Mouse (Mus musculus): ENCODE results near the gene Gtpbp2. TPM values are rescaled to one million over a fixed set of nuclear protein-coding genes. Genes with fewer than 3 reads are reported as not detected.

Gene Gtpbp2
- total RNA-seq (2021): 100 to 1,000 TPM in 1 of 2 experiments, 10 to 100 TPM in 1; 89.4 to 135 TPM

GRCm38 (mm10) chr17:46160686-46161085 lies at the start of gene Gtpbp2:
TSS of gene Gtpbp2 (plus strand) at chr17:46161032.
- intact Hi-C loops (cut with DNase I): loop anchor here (10.0 kb wide), 1 partner anchor 426 kb away; the partner anchor contains the start of gene 1600014C23Rik
- DNase-seq (ENCODE audit: low spot score in 2 of 2): peak; percentile 93 to 94

DNA sequence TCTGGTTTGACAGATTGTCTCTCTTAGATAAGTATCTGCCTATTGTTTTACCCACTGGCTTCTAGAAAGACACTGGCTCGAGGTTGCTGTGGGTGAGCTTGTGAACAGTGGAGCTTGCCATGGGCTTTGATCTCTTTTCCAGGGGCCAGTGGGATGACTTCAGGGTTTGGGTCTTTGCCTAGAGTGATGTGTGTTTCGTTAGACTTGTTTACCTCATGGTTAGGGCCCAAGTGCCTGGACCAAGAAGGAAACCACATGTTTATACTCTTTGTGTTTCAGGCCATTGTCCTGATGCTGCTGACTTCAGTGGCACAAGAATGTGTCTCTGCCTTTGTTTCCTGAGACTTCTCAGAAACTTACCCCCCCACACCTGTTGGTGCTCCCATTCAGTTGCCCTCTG lies 45.3 kb upstream of the Gtpbp2 start:
- intact Hi-C loops (cut with DNase I): no loop called here
- no peak for DNase-seq (ENCODE audit: low spot score in 2 of 2)

- DNase-seq (ENCODE audit: low spot score in 2 of 2): no peak
- intact Hi-C loops (cut with DNase I): no loop called here
These were observed 44.7 kb upstream of the Gtpbp2 start for GRCm38 (mm10) chr17:46116138-46116537.

DNA sequence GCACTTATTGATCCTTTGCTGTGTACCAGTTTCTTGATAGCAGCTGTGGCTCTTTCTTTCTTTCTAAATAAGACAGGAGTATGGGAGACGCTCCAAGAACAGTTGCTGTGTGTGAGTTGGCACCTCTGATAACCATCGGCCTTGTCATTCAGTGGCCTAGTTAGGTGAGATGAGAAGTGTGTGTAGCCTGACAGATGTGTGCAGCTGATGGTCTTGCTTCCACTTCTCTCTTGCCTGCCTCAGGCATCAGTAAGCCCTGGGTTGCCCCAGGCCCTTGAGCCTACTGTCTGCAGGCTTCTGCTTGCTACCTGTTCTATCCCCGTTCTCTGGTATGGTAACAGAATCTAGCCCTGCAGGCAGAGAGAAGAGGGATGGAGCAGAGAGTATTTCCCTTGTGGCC lies 44.0 kb upstream of the Gtpbp2 start:
- DNase-seq (ENCODE audit: low spot score in 2 of 2): no peak
- intact Hi-C loops (cut with DNase I): no loop called here

DNA sequence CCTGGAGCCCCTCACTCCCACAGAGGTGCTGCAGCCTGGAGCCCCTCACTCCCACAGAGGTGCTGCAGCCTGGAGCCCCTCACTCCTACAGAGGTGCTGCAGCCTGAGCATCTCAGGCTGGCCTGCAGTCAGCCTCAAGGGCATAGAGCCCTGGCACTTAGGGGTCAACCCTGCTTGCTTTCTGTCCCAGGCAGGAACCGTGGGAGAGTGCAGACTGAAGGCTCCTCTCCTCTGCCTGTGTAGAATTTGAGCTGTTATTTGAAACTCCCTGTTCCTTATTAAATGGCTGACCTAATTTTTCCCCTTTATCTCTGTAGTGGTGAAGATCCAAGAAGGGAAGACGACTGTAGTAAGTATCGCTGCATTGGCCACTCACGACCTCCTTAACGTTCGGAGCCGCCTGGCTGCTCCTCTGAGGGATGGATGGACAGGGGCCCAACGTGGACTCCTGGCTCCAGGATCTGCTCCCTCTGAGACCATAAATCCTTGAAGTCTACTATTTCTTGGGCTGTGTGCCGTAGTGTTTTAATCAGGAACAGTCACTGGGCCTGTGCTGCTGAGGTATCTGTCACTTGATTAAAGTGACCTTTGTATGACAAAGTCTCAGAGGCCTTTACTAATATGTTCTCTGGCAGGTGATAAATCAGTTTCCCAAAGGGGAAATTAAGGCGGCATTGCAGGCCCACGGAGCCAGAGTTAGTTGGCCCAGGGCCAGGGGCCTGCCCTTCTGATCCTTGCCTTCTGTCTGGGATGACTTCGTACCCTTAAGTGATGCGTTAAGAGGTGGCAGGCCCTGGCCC lies 43.0 kb upstream of the Gtpbp2 start:
- intact Hi-C loops (cut with DNase I): no loop called here
- DNase-seq (ENCODE audit: low spot score in 2 of 2): no peak

DNA sequence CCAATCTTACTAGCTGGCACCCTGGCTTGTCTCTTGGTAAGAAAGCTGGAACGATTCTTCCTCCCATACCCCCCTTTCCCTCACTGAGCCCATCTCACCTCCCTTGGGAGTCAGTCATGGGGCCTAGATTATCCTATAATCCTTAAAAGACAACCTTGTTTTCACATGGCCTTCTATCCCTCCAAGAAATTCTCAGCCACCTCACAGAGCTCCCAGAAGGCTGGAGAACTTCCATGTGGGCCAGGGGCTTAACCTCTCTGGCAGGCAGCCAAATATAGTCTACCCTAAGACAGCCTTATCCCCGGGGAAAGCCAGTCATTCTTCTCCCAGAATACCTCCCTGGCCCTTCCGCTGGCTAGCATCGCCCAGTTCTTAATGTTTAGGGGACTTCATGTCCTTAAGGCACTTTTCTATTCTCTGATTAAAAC lies 42.4 kb upstream of the Gtpbp2 start:
- intact Hi-C loops (cut with DNase I): no loop called here
- no peak for DNase-seq (ENCODE audit: low spot score in 2 of 2)

- peak; percentile 43 to 64 for DNase-seq (ENCODE audit: low spot score in 2 of 2)
- intact Hi-C loops (cut with DNase I): no loop called here
These were observed 41.2 kb upstream of the Gtpbp2 start for GRCm38 (mm10) chr17:46119641-46120040.

GRCm38 (mm10) chr17:46122791-46123190 lies 38.0 kb upstream of the Gtpbp2 start:
- DNase-seq (ENCODE audit: low spot score in 2 of 2): no peak
- intact Hi-C loops (cut with DNase I): no loop called here

GRCm38 (mm10) chr17:46123285-46123684 lies 37.5 kb upstream of the Gtpbp2 start:
- DNase-seq (ENCODE audit: low spot score in 2 of 2): no peak
- intact Hi-C loops (cut with DNase I): no loop called here

DNA sequence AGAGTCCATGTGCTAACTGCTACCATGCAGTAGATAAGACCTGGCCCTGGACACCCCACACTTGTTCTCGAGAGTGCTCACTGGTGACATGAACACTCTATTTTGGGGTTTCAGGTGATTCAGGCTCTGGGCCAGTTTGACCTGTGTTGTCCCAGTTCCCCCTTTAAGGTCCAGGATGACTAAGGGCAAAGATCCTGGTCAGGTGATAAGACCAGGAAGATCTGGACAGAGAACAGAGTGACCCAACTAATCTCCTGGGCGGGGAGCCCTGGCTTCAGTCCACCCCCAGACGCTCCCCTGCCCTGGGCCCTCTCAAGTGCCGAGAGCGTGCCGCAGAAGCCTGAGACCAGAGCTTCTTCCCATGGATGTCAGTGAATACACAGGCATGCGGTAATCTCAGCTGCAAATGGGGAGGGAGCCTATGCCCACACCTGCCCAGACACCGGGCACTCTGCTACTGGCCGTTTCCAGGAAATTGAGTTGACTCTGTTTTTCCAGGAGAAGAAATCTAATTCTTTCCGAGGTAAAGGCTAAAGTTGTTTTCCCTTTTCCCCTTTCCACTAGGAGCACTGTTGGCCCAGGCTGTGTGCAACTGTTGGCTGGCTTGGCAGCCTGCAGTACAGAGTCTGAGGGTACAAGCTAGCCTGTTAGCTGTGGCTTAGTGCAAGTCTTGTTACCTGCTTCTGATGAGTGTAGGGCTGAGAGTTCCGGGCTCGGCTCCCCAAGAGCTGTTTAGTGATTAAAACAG lies 36.7 kb upstream of the Gtpbp2 start:
- intact Hi-C loops (cut with DNase I): no loop called here
- no peak for DNase-seq (ENCODE audit: low spot score in 2 of 2)

DNA sequence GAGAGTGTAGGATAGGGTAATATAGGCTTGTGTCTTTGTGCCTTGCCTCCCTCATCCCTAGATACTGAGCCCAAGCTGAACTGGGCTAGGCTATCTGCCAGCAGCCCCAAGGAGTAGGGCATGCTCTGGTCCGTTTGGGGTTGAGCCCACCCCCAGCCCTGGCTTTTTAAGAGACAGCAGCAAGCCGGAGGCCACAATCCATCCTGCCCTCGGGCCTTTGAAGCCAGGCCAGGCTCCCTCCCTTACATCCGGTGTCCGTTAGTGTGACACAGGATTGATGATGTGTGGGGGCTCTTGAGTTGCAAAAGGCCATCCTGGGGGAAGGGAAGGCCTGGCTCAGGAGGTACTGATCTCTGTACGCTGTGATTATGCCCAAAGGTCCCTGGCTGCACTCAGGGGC lies 34.2 kb upstream of the Gtpbp2 start:
- no peak for DNase-seq (ENCODE audit: low spot score in 2 of 2)
- intact Hi-C loops (cut with DNase I): no loop called here

DNA sequence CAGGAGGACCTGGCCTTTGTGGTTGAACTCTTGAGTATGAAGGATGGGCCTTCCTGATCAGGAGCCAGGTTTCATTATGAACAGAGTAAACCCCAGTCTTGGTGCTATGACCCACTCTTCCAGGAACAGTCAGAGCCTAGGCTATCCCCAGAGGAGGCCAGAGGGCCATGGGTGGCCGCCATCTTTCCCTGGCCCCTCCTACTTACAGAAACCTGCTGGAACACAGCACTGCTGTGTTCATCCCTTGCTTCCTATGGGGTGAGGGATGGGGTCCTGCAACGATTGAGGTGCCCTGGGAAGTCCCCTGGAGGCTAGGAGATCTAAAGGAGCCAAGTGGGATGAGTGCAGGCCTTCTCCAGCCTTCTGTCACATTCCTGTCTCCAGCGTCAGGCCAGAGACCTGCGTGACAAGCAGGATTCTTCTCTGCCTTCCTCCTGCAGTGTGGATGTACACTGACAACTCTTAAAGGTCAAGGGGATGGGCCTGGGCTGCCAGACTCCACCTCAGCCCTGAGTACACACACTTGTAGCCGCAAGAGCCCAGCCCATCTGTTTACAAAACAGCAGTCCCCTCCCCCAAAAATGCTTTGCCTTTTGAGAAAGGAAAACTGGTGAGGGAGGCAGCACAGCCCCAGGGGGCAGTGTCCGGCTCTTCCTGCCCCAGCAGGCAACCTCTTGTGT lies 32.9 kb upstream of the Gtpbp2 start:
- intact Hi-C loops (cut with DNase I): no loop called here
- DNase-seq (ENCODE audit: low spot score in 2 of 2): no peak

GRCm38 (mm10) chr17:46129741-46130498 lies 30.9 kb upstream of the Gtpbp2 start:
- intact Hi-C loops (cut with DNase I): loop anchor here (5.0 kb wide), 1 partner anchor 98 kb away; the partner anchor contains the start of gene Vegfa
- DNase-seq (ENCODE audit: low spot score in 2 of 2): no peak

DNA sequence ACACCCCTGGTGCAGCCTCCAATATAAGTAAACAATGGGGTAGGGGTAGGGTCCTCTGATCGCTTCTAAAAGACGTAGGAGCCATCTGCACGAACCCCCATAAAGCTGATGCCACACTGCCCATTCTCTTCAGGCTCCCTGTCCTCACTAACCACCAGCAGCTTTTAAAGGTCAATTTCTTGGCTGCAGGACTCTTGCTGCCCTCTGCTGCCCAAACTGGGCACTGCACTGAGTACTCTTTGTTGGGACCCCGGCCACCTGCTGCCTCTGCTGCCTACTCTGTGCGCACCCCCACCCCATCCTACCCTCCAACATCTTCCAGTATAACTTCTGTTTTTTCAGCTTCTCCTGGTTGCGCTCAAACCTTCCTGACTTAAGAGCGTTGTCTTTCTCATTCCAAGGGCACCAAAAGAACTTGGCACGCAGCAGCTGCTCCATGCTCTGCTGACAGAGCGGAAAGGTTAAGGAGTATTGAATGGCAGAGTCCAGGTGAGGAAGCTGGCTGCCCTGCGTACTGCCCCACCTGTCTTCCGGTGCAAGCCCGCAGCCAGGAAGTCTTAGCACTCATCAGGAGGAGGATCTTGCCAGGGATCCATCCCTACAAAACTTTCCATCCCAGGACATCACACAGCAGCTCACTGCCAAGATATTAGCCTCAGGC lies 28.6 kb upstream of the Gtpbp2 start:
- intact Hi-C loops (cut with DNase I): loop anchor here (1.0 to 5.0 kb wide), 2 partner anchors 100 to 401 kb away; partner anchors contain the start of gene Vegfa
- DNase-seq (ENCODE audit: low spot score in 2 of 2): peak; percentile 56 to 62

GRCm38 (mm10) chr17:46132862-46133261 lies 28.0 kb upstream of the Gtpbp2 start:
- intact Hi-C loops (cut with DNase I): loop anchor here (1.0 to 5.0 kb wide), 2 partner anchors 101 to 402 kb away; partner anchors contain the start of gene Vegfa
- DNase-seq (ENCODE audit: low spot score in 2 of 2): no peak

DNA sequence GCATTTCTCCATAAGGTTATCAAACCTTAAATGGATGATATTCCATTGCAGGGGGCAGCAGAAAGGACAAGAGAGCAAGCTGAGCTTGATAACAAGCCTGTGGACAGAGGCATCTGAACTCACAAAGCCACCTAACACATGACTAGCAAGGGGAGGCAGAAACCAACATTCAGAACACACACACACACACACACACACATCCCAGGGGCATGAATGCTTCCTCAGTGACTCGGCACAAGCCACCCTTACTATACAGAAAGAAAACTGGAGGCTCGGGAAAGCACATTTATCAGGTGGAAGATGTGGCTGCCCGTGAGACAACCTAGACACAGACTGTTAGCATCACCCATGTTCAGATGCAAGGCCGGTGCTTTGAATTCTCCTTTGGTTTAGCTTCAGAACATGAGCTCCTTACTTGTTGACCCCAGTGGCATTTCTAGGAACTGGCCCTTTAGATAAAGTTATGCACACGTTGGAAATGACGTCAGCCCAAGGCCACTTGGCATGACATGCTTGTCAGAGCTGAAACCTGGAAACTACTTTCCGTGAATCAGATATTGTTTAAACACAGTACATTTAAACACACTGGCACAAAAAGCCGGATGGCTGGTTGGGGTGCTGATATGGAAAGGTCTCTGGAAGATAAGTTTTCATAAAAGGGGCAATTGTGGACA lies 22.1 kb upstream of the Gtpbp2 start:
- intact Hi-C loops (cut with DNase I): no loop called here
- DNase-seq (ENCODE audit: low spot score in 2 of 2): no peak

GRCm38 (mm10) chr17:46139872-46140271 lies 21.0 kb upstream of the Gtpbp2 start:
- intact Hi-C loops (cut with DNase I): no loop called here
- no peak for DNase-seq (ENCODE audit: low spot score in 2 of 2)

All from left cerebral cortex, postnatal 36 days (tissue).